Mouse (Mus musculus): ENCODE measurements around the gene Ncl. TPM values are rescaled to one million over a fixed set of nuclear protein-coding genes. Genes with fewer than 3 reads are reported as not detected.

Gene Ncl
- 100 to 1,000 TPM; 131 to 133 TPM for total RNA-seq (2021)
- long read RNA-seq, experiment 1, full-length matches to known transcripts = 95 of 120 reads
- long read RNA-seq, experiment 1, partial matches to known transcripts = 11 of 120 reads
- long read RNA-seq, experiment 1, other reads (novel, unspliced or antisense) = 14 of 120 reads
- long read RNA-seq, experiment 2, full-length matches to known transcripts = 73 of 81 reads
- long read RNA-seq, experiment 2, partial matches to known transcripts = 2 of 81 reads
- long read RNA-seq, experiment 2, other reads (novel, unspliced or antisense) = 6 of 81 reads

- Histone ChIP-seq H3K4me3 (peak within 1 kb of the TSS; percentile 98), H3K27ac (peak within 1 kb of the TSS; percentile 99)
- no peak; the same call in 1 of the 2 replicates for TF ChIP-seq CTCF (IDR thresholded peaks at IDR 0.05)
- intact Hi-C loops (cut with DNase I) = no loop called here
- DNase-seq (ENCODE audit: extremely low spot score in 1 of 2, low spot score in 2 of 2) = peak; percentile 94 to 98
Measured at GRCm38 (mm10) chr1:86358906-86359797, at the start of gene Ncl. Ncl (minus strand) TSS chr1:86359400.

- no peak overlapping the region for H3K27ac ChIP-seq
- DNase-seq (ENCODE audit: extremely low spot score in 1 of 2, low spot score in 2 of 2) = no peak
- no peak for TF ChIP-seq CTCF (IDR thresholded peaks at IDR 0.05)
- intact Hi-C loops (cut with DNase I) = no loop called here
- no peak overlapping the region for H3K4me3 ChIP-seq
Measured at GRCm38 (mm10) chr1:86408515-86408914, 49.3 kb upstream of the Ncl start.

- intact Hi-C loops (cut with DNase I) = no loop called here
- no peak for DNase-seq (ENCODE audit: extremely low spot score in 1 of 2, low spot score in 2 of 2)
- TF ChIP-seq CTCF (IDR thresholded peaks at IDR 0.05) = no peak
- Histone ChIP-seq H3K27ac (no peak overlapping the region), H3K4me3 (no peak overlapping the region)
Measured at GRCm38 (mm10) chr1:86406914-86407313, 47.7 kb upstream of the Ncl start.

- H3K4me3 ChIP-seq = no peak overlapping the region
- no peak for TF ChIP-seq CTCF (IDR thresholded peaks at IDR 0.05)
- H3K27ac ChIP-seq = no peak overlapping the region
- no peak for DNase-seq (ENCODE audit: extremely low spot score in 1 of 2, low spot score in 2 of 2)
- intact Hi-C loops (cut with DNase I) = no loop called here
Measured at GRCm38 (mm10) chr1:86406313-86406712, 47.1 kb upstream of the Ncl start.

- intact Hi-C loops (cut with DNase I) = no loop called here
- H3K4me3 ChIP-seq = no peak overlapping the region
- no peak overlapping the region for H3K27ac ChIP-seq
- DNase-seq (ENCODE audit: extremely low spot score in 1 of 2, low spot score in 2 of 2) = no peak
- TF ChIP-seq CTCF (IDR thresholded peaks at IDR 0.05) = peak; percentile 52
Measured at GRCm38 (mm10) chr1:86404834-86405233, 45.6 kb upstream of the Ncl start.

- intact Hi-C loops (cut with DNase I) = no loop called here
- no peak for TF ChIP-seq CTCF (IDR thresholded peaks at IDR 0.05)
- no peak for DNase-seq (ENCODE audit: extremely low spot score in 1 of 2, low spot score in 2 of 2)
- H3K27ac ChIP-seq = no peak overlapping the region
- no peak overlapping the region for H3K4me3 ChIP-seq
Measured at GRCm38 (mm10) chr1:86400096-86400754, 41.0 kb upstream of the Ncl start.

- Histone ChIP-seq H3K4me3 (no peak overlapping the region), H3K27ac (no peak overlapping the region)
- no peak for DNase-seq (ENCODE audit: extremely low spot score in 1 of 2, low spot score in 2 of 2)
- no peak for TF ChIP-seq CTCF (IDR thresholded peaks at IDR 0.05)
- intact Hi-C loops (cut with DNase I) = no loop called here
Measured at GRCm38 (mm10) chr1:86399322-86399721, 40.1 kb upstream of the Ncl start.

GRCm38 (mm10) chr1:86398222-86398621 lies 39.0 kb upstream of the Ncl start:
- TF ChIP-seq CTCF (IDR thresholded peaks at IDR 0.05) = no peak
- Histone ChIP-seq H3K4me3 (no peak overlapping the region), H3K27ac (no peak overlapping the region)
- DNase-seq (ENCODE audit: extremely low spot score in 1 of 2, low spot score in 2 of 2) = no peak
- intact Hi-C loops (cut with DNase I) = no loop called here

- Histone ChIP-seq H3K27ac (no peak overlapping the region), H3K4me3 (no peak overlapping the region)
- intact Hi-C loops (cut with DNase I) = no loop called here
- DNase-seq (ENCODE audit: extremely low spot score in 1 of 2, low spot score in 2 of 2) = no peak
- TF ChIP-seq CTCF (IDR thresholded peaks at IDR 0.05) = no peak
Measured at GRCm38 (mm10) chr1:86397621-86398020, 38.4 kb upstream of the Ncl start.

- no peak overlapping the region for H3K4me3 ChIP-seq
- peak; percentile 31 for TF ChIP-seq CTCF (IDR thresholded peaks at IDR 0.05)
- no peak overlapping the region for H3K27ac ChIP-seq
- DNase-seq (ENCODE audit: extremely low spot score in 1 of 2, low spot score in 2 of 2) = no peak
- intact Hi-C loops (cut with DNase I) = no loop called here
Measured at GRCm38 (mm10) chr1:86395897-86396296, 36.7 kb upstream of the Ncl start.

GRCm38 (mm10) chr1:86394246-86394645 lies 35.0 kb upstream of the Ncl start:
- no peak for TF ChIP-seq CTCF (IDR thresholded peaks at IDR 0.05)
- H3K4me3 ChIP-seq = no peak overlapping the region
- no peak for DNase-seq (ENCODE audit: extremely low spot score in 1 of 2, low spot score in 2 of 2)
- no peak overlapping the region for H3K27ac ChIP-seq
- intact Hi-C loops (cut with DNase I) = no loop called here

- DNase-seq (ENCODE audit: extremely low spot score in 1 of 2, low spot score in 2 of 2) = no peak
- TF ChIP-seq CTCF (IDR thresholded peaks at IDR 0.05) = no peak
- H3K4me3 ChIP-seq = no peak overlapping the region
- intact Hi-C loops (cut with DNase I) = no loop called here
- no peak overlapping the region for H3K27ac ChIP-seq
Measured at GRCm38 (mm10) chr1:86393219-86393618, 34.0 kb upstream of the Ncl start.
